Mouse (Mus musculus) kidney, postnatal 4 days (tissue): ENCODE results near the gene Olfr1224-ps1.
"Not testable (repeated sequence)": the region's sequence is repeated elsewhere in the genome, so short reads cannot be mapped to it uniquely, and the experiment has no call there.

Experiments used
- DNase-seq, 2 experiments: peaks; one replicate each; pipeline ENCODE4 v3.0.0; 2021; ENCODE audit warnings: mixed read lengths in 2 of 2

Olfr1224-ps1 gene

DNA sequence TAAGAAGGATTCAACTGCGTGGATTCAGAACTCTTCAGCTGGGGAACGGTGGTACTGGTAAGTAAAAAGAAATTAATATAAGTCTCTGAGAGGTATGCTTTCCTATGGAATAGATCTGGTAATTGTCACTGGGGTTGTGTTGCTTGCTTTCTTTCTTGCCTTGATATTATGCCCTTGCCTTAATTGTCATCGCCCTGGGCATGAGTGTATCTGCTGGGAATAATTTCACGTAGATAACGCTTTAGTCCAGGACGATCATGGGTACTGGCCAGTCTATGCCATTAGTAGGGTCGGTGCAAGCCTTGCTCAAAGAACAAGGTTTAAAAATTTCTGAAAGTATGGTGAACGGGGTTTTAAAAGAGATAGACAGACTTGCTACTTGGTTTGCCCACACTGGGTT lies at the start of gene Olfr1224-ps1:
Gene Olfr1224-ps1 (minus strand): TSS at position 101 of the 400 bp plus-strand sequence.
- not testable (repeated sequence) for DNase-seq

DNA sequence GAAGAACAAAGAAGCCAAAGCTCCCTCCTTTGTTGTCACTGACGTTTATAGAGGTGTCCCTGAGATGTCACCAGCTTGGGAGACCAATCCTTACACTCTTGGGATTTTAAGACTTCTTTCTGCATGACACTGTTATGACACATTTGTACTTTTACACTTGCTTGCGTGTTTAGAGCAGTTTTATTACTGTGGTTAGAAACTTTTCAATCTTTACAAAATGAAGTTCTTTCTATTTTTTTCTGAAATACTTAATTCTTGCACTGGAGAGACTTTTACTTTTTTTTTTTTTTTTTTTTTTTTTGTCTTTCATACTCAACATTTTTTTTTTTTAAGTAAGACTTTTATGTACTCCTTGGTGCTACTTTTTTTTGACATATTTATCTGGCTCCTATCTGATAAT lies 36.1 kb upstream of the Olfr1224-ps1 start, which contains the start of gene Olfr1226:
Gene Olfr1226 (minus strand): TSS at position 101 of the 400 bp plus-strand sequence.
- DNase-seq: no peak

DNA sequence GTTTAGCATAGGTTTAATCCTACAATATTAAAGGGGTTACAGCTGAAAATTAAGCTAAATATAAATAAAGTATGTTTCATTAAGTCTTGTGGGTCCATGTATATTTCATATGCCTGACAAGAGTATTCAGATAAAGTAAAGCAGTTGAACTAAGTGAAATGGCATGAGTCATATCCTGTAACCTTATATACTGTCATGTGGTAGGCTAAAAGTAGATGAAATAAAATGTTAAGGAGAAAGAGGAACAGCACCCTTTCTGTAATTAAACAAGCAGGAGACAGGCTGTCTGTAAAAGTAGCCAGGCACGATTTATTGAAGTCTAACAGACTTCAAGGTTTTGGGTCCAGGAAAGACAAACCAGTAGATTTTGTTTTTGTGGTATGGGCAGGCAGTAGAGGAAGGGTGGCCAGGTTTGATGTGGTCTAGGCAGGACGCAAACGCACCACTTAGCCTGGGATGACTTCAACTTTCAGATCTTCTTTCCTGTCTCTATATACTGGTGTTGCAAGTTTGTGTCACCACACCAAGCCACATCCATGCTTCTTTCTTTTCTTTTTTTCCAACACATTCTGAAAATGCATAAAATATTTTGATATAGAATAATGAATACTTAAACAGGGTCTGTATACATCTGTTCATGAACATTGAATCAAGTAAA lies 32.6 kb upstream of the Olfr1224-ps1 start:
- DNase-seq: no peak

DNA sequence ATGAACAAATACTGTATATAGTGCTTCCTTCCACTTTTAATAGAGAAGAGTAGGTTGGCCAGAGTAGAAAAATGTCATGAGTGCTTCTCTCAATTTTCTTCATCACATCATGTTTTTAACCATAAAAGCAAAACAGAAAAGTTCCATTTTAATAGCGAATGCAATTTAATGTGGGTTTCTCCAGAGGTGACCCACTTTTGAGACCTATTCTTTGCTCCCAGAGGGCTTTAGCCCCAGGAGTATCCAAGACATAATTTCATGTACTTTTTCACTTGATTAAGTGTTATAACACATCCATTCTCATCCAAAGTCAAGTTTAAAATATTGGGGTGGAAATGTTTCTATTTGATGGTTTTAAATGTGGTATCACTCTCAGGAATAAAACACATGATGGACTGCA lies 10.7 kb upstream of the Olfr1224-ps1 start, which contains the start of gene Olfr1225:
Gene Olfr1225 (minus strand): TSS at position 101 of the 400 bp plus-strand sequence.
- DNase-seq: no peak

DNA sequence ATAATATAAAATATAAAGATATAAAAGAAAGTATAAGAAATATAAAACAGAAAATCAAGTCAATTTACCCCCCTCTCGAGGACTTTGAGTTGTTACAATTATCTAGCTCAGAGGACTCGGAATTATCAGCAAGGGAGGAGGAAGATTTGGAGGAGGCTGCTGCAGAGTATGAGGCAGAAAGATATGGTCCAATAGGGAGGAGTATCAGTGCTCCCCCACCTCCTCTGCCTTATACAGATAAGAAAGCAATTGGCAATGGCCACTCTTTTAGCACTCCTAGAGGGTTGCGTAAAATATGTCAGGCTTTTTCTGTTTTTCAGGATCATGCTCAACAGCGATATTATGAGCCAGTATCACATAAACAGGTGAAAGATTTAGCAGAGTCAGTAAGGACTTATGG lies 820 bp upstream of the Olfr1224-ps1 start:
- not testable (repeated sequence) for DNase-seq

DNA sequence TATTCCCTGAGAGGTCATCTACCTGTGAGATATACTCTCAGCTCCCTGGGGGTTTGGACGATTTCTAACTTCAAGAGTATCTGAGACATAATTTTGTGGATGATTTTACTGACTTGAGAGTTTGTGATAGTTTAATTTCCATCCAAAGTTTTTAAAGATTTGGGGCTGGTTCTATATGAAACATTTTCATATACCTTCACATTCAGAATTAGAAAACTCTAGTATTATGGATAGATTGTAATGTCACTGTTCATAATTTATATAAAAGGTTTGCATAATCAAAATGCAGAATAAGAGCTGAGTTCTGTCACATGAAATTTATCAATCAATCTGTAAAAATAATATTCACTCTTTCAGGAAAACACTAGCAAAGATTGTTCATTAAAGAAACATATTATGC lies 12.4 kb downstream of the Olfr1224-ps1 start, which contains the start of gene Olfr1223:
Gene Olfr1223 (minus strand): TSS at position 101 of the 400 bp plus-strand sequence.
- DNase-seq: no peak

DNA sequence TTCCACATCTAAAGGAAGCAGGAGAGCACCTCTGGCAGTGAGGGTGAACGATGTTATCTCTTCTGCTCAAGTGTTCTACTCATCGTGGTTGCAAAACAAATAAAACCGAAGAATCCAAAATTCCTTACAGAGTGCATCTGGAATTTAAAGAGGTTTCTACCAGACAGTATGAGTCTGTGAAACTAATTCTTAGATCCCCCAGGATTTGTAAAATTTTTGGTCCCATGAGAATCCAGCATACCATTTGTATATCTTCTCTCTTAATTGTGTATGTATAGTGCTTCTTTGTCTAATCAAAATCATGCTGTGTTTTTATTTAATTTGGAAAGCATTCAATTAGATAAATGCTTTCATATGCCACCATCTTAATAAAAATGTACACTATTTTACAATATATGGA lies 30.9 kb downstream of the Olfr1224-ps1 start, which contains the start of gene Olfr1222:
Gene Olfr1222 (minus strand): TSS at position 101 of the 400 bp plus-strand sequence.
- no peak for DNase-seq

DNA sequence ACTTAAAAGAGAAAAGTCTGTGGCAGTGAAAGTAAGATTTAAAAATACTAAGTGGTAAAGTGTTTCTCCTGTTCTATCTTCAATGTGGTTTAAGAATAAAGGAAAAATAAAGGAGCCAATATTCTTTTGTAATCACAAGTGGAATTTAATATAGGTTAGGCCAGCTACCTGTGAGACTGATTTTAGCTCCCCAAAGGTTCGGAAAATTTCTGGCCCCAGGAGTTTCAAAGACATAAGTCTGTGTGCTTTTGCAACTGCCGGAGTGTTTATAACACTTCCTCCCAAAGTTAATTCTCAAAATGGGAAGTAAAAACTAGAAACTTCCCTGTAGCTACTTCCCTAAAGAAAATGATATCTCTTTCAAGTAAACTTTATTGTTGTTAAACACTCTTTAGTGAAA lies 46.7 kb downstream of the Olfr1224-ps1 start, which contains the start of gene Olfr1221:
Gene Olfr1221 (minus strand): TSS at position 101 of the 400 bp plus-strand sequence.
- no peak for DNase-seq

DNA sequence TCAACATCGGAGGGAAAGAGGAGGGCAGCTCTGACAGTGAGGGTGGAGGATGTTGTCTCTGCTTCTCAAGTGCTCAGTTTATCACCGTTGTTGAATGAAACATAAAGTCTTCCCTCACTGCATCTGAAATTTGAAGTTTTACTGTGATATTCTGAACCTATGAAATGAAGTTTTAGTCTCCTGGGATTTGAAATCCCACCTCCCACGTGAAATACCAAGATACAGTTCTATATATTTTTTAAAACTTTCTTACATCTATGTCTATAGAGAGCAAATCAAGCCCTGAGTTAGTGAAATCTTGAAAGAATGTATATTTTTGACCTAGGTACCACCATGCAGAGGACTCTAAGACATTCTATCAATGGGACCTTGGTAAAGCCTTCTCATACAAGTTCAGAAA lies 57.2 kb downstream of the Olfr1224-ps1 start, which contains the start of gene Olfr1220:
Gene Olfr1220 (minus strand): TSS at position 101 of the 400 bp plus-strand sequence.
- DNase-seq: no peak

DNA sequence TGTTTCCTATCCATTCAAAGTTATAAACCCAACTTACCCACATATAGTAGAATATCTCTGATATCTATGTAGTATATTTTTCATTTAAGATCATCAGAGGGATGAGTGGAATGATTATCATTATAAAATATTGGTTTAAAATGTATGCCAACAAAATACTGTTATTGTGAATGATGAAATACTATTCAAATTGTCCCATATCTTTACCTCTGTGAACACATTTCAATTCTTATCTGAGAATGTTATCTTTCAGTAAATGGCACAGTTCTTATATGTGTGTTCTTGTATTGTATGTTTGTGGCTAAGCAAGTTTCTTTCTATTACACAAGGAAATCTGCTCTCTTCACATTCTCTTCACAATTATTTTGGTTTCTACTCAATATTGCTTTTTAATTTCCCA lies 58.2 kb downstream of the Olfr1224-ps1 start:
- DNase-seq: no peak
